Mouse (Mus musculus) cerebellum, postnatal 14 days (tissue): ENCODE measurements around the gene Nalcn.

ENCODE experiments used
- DNase-seq, 2 experiments: peaks; one replicate each; pipeline ENCODE4 v3.0.0; 2021; ENCODE audit warnings: mixed read lengths in 2 of 2

Nalcn gene

DNA sequence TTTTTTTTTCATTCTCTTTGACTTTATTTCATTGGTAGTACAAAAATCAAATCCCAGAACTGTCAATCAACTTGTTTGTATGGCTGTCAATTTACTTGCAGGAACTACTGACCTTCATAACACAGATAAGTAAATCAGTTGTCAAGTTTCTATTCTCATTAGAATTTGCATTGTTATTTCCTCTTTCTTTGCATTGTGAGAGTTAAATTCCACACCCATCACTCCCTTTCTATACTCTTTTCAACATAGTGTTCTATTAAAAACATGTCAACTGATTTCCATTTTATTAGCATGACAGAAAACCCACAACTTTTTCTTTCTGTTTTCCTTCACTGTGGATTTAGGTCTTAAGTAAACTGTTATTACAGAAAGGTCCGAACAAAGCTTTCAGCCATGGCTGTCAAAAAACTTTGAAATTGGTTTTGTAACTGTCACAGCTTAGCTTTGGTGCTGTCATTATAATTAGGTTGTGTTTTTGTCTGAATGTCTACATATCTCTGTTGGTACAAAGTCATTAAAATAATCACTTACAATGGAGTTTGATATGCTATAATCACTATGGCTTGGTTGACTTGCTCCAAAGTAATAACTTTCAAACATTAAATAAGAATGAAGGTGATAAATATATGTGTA is 138.3 kb downstream of the Nalcn start:
- no peak for DNase-seq

DNA sequence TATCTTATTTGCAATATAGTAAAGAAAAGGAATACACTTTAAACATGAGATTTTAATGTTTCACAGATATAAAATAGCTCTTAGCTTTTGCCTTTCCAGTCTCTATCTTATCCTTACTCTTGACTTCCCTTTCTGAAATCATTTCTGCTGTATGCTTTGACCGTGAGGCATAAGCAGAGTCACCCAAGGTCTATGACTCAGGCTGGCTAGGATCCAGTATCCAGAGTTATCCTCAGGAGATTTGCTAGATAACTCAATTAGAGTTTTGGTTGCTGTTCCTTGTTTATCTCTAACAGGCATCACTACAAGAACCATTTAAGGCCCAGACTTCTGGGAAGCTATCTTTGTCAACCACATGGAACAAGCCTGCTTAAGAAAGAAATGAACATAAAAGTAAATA is 164.9 kb downstream of the Nalcn start:
- DNase-seq = peak in 1 of 2 experiments; percentile 6

DNA sequence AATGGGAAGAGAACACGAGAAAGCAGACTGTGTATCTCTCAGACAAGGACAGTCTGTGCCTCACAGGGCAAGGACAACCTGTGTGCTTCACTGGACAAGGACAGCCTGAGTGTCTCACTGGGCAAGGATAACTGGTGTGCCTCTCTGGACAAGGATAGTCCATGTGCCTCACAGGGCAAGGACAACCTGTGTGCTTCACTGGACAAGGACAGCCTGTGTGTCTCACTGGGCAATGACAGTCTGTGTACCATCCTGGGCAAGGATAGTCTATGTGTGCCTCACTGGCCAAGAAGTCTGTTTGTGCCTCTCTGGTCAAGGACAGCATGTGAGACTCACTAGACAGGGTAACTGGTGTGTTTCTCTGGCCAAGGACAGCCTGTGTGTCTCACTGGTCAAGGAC is 180.9 kb downstream of the Nalcn start:
- no peak for DNase-seq

DNA sequence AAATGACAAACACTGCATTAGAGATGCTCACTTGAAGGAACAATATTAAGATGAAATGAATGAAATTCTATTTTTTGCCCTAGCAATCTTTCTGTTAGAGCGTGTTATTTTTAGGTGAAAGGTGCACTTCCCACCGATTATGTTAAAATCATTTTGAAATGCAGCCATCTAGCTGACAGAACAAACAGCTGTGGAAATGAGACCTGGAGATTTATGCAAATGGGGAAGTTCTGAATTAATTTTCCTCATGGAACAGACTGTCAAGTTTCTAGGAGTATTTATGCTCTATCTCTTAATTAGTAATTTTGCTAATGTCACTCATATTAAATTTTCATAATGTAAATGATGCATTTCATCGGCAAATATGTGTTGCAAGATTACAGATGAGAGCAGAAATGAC is 191.4 kb downstream of the Nalcn start:
- no peak for DNase-seq

DNA sequence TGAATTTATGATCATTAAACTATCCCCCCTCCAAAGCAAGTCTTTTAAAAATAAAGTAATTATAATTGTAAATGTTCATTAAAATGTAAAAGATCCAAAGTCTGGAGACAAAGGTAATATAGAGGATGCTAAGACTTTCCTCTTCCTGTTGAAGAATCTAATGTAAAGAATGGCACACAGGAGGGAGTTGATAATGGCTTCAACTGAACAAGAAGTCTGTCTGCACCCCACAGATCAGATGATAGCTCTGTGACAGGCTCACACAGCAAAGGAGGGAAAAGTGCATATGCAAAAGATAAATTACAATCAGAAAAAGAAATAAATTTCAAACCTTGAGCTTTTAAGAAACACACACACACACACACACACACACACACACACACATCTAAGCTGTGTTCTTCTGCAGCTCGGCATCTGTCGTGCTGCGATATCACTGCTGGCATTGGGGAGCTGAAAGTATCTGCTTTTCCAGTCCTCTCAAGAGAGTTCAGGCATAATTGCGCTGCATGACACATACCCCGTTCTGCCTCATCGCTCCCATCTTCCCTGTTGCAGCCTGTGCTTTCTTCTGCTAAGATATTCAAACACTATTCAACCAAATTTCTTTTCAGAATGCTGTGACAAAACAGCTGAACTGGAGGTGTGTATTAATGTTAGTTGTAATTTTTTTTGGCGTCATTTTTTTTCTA is 250.6 kb downstream of the Nalcn start:
- no peak for DNase-seq

DNA sequence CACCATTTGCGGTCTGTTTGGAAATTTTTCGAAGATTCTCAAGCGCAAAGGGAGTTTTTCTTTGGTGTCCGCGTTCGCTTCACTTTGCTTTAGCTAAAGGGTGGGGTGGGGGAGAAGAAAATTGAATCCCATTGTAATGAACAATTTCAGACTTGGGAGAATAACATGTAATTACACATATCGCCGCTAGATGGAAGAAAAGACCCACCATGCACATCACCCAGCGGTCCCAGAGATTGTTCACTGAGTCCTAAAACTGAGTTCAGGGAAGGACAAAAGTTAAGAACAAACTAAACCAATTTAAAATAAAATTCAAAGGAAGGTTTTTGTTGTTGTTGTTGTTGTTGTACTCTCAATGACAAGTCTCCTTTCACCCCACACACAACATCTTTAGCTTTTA is 255.4 kb downstream of the Nalcn start:
- peak; percentile 25 to 57 for DNase-seq

DNA sequence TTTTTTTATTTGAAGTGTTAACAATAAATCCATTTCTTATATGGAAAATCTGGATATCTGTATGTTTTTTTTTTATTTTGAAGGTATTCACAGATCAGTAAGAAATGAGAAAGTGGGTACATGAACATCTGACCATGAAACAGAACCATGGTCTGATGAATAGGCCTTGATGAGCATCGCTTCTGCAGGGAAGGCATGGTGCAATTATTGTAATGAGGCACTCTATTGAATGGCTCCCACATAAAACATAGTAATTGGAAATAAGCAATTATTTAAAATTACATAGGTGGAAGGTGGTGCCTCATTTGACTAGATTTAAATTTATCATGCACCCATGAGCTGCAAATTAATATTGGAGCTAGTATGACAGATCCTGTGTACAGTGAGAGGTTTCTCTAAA is 267.3 kb downstream of the Nalcn start:
- no peak for DNase-seq

DNA sequence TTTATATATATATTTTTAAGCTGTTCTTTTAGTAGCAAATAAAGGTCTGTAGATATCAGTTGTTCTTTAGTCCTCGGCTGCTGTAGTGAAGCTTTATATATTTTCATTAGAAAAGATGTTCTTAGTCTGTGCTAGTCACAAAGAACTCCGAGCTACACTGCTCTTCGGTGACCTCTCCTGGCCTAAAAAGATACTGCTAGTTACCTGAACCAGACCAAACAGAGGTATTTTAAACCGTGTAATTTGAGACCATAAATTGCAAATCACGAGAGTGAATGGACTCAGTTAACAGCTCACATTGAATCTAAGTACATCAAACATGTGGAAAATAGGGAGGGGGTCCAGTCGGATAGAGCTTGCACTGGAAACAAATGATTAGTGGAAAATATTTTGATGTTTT is 274.0 kb downstream of the Nalcn start:
- DNase-seq = peak; percentile 77 to 81

DNA sequence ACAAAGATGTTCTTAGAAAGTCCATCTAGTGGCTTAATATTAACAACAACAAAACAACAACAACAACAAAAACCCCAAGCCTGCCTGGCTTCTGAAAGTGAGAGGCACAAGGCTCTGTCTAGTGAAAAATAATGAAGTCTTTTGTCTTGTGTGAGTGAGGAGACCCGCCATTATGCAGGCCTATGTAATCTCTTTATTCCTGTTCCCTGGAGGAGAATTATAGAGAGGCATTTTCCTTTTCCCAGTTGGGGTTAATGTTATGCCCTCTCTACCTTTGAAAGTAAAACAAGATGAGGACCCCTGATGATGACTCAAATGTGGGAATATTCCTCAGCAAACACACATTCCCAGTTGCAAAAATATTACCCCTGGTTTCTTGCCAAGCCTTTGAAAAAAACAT is 295.1 kb downstream of the Nalcn start:
- no peak for DNase-seq

DNA sequence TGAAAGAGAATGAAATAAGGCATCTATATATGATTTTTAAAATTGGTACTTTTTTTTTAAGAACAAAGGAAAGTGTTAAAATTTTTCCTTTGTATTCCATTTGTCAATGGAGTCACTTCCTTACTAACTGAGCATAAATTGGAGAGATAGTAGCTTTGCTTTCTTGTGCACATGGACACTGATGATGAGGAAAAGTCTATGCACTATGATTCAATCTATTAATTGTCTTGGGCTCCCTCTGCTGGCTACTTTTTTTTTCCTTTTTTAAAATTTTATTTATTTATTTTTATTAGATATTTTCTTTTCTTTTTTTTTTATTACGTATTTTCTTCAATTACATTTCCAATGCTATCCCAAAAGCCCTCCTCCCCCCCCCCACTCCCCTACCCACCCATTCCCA is 312.6 kb downstream of the Nalcn start:
- DNase-seq = peak; percentile 26 to 37

DNA sequence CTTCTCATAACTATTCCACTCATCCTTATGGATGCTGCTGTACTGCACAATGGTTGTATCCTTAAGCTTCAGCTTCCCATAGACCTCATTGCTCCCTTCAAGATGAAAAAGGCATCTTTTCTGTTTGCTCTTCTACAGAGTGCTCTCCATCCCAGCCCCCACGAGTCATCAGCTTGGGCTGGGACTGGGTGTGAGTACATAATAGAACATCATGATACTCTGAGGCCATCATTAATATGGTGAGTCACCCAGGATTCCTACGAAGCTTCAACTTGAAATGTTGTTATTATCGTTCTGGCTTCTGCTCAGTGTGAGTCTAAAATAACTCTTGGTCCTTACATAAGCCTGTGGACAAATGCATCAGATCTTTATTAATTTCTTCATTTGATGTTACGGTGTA is 314.6 kb downstream of the Nalcn start:
- DNase-seq = no peak

DNA sequence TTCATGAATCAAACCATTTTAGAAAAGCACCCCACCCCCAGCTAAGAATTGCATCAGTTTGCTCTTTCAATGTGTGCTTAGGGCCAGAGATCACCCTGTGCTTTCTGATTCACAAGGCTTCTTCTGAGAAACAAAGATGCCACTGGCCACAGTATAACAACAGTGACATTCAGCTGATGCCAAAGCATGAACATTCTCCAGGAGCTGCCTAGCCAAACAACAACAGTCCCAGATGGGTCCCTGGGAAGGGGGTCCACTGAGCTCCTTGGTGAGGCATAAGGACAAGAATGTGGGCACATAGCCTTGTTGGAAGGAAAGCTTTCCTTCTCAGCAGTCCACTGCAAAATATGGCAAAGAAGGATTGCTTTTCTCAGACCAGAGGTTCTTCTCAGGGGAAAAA is 330.9 kb downstream of the Nalcn start:
- peak; percentile 62 to 69 for DNase-seq

DNA sequence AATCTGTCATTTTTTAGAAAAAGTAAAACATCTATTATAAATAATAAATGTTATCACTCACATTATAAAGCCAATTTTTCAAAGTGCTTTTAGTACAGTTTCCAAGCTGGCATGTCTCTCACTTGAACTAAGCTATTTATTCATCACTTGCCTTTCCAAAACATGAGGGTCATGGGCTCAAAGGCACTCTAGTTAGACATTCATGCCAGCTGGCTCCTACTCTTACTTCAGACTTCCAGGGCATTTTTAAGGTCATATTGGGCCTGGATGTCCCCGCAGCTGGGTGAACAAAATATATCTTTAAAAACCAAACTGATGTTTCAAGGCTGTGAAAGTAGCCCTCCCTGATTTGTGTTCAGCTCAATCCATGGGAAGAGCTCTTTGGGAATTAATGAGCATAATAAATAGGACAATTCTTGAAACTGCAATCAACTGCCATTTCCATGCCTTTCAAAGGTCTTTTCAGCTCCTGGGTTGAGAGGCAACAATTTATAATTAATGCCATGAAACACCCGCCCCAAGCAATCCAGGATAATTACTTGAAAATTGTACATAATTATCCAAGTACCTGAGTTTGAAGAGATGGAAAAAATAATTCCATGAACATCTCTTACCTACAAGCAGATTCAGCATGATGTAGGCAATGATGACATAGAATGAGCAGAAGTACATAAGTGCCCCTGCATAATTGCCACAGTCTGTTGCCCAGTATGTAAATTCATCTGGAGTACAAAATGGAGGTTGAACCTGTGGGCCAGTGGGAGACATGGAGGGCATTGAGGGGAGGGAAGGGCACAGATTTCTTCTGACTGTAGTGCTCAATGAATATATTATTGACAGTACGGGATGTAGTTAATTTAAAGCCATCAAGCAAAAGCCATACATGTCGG is 335.6 kb downstream of the Nalcn start:
- no peak for DNase-seq

DNA sequence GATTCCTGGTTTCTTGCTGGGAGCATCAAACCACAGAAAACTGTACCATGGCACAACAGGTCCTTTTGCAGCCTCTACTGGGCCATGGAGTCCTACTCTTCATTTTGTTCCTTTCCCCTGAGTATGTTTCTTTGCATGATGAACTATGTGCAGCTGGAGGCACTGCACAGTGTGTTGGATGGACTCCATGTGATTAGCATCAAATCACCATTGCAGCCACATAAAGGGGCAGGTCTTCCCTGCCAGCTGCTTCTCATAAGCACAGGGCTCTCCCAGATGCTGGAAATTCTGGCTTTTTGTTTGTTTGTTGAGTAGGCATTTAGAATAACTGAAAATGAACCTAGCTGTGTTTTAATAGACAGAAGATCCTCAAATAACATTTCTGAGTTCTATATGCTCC is 344.8 kb downstream of the Nalcn start:
- no peak for DNase-seq

DNA sequence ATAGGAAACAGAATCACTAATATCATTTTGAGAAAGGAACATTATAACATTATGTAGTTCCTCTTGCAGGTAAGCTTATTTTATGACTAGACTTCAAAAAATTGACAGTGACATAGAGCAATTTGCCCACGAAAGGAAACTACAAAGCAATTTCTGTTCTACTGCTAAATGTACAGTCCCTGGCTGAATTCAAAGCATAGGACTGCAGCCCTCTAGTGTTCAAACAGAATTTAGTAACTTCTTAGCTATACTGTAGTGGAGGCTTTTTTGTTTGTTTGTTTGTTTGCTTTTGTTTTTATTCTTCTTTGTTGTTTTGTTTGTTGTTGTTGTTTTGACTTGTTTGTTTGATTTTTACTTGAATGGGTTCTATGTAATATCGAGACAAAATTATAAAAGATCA is 354.8 kb downstream of the Nalcn start:
- peak in 1 of 2 experiments; percentile 31 for DNase-seq

DNA sequence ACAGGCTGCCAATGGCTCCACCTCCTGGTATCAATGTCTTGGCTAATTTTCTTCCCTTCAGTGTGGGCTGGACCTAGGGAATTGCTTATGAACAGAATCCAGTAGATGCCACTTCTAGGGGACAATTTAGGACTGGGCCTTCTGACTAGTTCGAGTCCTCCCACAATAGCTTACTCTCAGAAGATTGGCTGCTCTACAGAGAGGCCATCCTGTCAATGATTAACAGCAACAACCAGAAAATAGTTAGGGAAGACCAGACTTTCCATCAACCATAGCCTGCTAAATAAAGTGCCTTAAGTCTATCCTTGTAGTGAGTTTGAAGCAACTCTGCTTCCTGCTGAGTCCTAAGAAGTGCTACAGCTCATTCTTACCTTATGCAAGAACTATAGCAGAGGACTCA is 386.2 kb downstream of the Nalcn start:
- DNase-seq = no peak

DNA sequence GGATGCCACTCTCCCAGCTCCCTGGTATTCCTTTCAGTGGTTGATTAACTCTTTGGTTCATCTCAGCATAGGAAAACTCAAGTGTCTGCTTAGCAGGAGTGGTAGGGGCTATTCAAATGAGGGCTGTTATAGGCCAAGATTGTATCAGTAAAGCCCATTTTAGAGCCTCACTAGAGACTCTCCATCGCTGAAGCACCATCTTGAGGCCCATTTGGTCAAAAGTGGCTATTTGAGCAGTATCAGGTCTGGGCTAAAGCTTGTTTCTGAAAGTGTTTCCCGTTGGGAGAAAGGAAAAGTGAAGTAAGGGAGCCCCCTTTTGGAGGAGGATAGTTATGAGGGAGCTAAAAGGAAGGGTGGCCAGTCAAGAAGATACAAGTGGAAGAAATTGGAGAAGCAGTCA is 387.0 kb downstream of the Nalcn start:
- peak; percentile 59 to 75 for DNase-seq

DNA sequence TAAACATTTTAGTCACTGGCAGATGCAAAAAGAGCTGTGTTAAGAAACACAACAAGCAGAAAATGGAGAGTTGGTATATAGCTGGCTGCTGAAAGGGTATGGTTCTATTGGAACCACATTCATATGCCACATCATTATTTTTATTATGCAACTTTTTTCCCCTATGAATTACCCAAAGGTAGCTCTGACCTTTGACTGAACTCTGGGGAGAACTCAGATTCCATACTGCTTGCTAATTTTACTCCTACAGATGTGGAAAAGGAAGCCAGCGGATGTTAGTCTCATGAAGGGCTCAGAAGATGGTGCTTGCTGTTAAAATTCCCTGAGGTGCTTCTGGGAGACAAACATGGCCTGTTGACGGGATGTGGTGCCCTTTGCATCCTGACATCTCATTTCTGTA is 389.9 kb downstream of the Nalcn start:
- no peak for DNase-seq

DNA sequence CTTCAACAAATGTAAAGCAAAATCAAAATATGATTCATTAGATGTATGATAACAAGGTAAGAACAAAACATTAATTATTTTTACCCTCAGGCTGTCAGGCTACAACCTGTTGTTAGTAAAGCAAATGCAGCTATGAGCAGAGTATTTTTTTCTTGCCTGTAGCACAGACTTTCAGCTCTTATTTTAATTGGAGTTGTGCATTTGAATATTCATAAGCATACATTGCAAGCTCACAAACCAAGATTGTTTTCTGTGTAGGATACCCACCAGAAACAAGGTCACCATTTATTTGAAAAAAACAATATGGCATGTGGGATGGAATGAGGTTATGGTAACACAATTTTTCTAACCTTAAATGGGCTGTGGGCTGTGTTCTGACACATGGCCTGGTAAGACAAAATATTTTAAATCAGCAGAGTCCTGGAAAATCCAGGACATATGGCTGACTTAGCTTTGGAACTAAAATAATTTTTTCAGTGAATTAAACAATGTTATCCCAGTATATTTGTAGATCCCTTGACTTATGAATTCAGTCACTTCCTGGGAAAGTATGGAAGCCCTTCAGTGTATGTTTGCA is 394.2 kb downstream of the Nalcn start:
- DNase-seq = no peak
